Mouse (Mus musculus): Measurements from ENCODE around the gene Ciapin1. TPM values are rescaled to one million over a fixed set of nuclear protein-coding genes. Genes with fewer than 3 reads are reported as not detected.
"Not testable (repeated sequence)": the region's sequence is repeated elsewhere in the genome, so short reads cannot be mapped to it uniquely, and the experiment has no call there.

Gene Ciapin1
- polyA plus RNA-seq, 1 experiment: 27.7 TPM

DNA sequence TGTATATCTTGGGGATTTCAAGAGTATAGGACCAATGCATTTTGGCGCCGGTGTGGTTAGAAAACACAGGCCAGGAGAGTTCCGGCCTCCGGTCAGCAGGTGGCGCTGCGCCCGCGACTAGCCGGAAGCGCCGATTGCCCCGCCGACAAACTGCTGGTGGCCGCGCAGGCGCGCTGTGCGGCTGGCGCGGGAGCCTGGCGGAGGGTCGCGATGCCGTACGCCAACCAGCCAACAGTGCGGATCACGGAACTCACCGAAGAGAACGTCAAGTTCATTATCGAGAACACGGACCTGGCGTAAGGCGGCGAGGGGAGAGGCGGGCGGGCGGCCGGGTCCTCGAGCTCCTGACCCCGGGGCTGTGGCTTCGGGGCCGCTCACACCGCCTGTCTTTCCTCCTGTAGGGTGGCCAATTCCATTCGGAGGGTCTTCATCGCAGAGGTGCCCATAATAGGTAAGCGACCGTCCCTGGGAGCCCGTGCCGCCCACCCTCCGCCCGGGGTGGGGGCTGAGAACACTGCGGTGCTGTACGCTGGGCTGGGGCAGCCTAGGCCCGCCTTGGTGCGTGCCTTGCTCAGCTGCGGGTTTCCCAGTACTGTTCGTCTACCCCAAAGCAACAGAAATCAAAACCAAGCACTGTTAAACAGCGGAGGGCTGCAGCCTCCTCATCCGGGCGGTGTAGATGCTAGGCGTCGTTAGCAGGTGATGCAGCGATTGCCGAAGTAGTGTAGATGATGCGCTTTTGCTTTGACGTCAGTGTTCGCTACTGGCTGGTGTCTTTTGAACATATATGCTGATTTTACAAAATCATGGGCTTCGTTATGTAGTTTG is 19.4 kb upstream of the Ciapin1 start, which contains the start of gene Polr2c:
Polr2c (plus strand) TSS at position 105 of the 828 bp plus-strand sequence.
- DNase-seq (ENCODE audit: low spot score): peak; percentile 91

DNA sequence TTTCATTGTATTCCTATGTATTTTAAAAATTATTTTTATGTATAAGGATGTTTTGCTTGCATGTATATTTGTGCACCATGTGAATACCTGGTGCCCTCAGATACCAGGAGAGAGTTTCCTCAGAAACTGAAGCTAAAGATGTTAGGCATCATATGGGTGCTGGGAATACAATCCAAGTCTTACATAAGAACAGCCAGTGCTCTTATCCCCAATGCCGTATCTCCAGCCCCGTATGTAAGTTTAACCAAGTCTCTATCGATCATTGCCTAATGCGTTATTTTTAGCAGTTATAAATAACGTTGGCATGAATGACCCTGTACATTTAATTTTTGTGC is 18.8 kb upstream of the Ciapin1 start:
- no peak for DNase-seq (ENCODE audit: low spot score)

DNA sequence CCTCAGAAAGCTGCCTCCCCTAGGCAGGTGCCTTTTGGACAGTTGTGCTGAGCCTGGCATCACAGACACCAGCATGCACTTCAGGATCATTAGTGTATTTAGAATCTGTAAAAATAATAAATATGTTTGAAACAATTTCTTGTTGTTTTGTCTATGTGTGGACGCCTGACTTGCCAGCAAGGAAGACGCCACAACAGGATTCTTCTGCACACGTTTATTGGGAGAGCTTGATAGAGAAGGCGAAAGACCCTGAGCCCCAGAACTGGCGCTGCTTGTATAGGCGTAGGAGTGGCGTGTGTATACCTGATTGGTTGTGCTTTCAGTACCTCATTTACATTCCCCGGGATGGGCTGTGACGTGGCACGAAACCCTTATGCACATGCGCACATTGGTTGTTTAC is 16.6 kb upstream of the Ciapin1 start:
- not testable (repeated sequence) for DNase-seq (ENCODE audit: low spot score)

DNA sequence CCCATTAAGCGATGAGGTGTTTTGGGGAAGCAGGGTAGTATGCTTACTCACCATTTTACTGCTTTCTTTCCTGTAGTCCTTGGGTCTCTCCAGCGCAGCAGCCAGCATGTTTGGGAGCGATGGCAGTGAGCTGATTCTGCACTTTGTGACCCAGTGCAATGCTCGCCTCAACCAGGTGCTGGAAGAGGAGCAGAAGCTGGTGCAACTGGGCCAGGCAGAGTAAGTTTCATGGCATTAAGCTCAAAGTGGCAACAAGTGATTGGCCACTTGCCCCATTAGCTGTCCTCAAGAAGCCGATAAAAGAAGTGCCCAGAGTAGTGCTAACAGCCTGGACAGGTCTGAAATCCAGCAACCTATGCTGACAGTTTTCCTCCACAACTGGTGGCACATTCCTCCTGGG is 11.9 kb upstream of the Ciapin1 start:
- DNase-seq (ENCODE audit: low spot score): no peak

DNA sequence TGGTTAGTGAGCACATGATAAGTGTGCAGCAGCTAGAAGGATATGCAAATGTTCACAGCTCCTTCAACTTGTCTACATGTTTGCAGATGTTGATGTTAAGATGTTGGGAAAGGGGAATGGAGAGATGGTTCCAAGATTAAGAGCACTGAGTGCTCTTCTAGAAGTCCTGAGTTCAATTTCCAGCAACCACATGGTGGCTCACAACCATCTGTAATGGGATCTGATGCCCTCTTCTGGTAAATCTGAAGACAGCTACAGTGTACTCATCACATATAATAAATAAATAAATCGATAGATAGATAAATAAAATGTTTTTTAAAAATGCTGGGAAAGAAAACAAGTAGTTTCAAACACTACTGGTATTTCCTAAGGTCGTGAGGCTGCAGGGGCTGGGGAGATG is 3.0 kb upstream of the Ciapin1 start:
- no peak for DNase-seq (ENCODE audit: low spot score)

DNA sequence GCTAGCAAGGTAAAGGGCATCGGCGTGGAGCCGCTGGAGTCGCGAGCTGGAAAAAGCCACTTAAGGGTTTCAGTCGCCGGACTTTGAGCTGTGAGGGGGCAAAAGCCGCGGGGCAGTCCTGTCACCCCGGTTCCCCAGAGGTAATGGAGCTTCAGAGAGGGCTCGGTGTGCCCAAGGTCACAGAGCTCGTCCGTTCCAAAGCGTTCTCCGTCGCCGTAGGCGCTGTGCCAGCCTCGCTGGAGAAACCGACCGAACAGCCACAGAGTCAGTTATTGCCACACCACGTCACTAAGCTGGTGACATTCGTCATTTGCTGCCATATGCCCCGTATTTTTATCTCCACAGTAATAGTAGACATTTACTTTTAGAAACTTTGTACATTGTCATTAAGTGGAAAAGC is 442 bp upstream of the Ciapin1 start:
- no peak for DNase-seq (ENCODE audit: low spot score)

DNA sequence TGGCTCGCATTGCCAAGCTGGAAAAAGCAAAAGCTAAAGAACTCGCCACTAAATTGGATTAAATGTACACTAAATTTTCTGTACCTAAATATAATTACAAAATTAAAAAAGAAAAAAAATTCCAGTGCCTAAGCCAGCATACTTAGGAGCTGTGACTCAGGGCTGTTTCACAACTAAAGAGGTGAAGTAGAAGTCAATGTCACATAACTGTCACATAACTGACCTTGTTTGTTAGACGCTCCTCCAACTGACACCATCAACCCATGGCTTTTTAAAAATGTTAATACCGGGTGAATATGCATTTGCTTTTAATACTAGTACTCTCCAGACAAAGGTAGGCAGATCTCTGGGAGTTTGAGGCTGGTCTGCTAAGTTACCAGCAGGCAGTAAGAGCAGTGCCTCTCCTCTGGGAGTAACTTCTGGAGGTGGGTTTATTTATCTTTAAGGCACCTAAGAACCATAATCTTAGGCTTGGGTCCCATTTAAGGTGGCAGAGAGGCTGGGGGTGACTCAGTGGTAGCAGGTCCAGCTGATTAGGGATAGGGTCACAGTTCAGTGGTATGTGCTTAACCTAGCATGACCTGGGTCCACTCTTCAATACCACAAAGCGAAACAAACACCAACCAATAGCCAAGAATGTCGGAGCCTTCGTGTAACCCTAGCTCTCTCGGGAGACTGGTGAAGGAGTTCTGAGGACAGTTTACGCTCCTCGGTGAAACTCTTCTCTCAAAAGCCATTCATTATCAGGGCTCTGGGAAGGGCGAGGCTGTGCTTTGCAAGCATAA is 1.5 kb downstream of the Ciapin1 start:
- DNase-seq (ENCODE audit: low spot score): no peak

DNA sequence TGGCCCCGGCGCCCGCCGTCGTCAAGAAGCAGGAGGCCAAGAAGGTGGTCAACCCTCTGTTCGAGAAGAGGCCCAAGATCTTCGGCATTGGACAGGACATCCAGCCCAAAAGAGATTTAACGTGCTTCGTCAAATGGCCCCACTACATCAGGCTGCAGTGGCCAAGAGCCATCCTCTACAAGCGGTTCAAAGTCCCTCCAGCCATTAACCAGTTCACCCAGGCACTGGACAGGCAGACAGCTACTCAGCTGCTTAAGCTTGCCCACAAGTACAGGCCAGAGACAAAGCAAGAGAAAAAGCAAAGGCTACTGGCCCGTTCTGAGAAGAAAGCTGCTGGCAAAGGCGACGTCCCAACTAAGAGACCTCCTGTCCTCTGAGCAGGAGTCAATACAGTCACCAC is 2.4 kb downstream of the Ciapin1 start:
- not testable (repeated sequence) for DNase-seq (ENCODE audit: low spot score)

DNA sequence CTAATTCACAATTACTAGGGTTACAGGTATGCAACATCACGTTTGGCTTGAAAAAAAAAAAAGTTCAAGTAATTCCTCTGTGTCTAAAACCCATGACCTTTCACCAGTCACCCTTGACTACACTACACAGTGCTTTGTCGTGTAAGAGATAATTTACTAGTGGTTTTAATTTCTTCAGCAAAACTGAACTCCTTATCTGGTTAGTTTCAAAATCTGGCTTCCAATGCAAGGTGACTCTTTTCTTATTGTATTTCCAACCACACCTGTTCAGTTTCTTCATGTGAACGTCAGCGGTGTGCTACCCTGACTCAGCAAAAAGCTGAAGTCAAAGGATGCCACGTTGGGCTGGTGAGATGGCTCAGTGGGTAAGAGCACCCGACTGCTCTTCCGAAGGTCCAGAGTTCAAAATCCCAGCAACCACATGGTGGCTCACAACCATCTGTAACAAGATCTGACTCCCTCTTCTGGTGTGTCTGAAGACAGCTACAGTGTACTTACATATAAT is 4.2 kb downstream of the Ciapin1 start:
- DNase-seq (ENCODE audit: low spot score): not testable (repeated sequence)

DNA sequence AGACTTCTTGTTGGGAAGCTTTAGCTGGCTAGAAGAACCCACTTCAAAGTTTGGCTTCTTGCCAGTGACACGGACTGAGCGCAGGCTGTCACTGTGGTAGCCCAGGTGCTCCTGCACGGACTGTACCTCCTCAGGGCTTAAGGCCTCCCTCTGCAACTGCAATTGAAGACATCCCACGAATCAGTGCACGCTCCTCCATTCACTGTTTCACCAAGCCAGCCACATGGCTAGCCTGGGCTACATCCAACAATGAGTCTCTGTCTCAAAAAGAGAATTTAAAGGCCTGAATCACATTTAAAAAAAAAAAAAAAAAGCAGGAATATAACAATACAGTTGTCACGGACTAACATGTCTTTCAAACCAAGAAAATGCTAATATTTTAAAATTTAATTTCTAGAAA is 9.9 kb downstream of the Ciapin1 start:
- DNase-seq (ENCODE audit: low spot score): no peak

DNA sequence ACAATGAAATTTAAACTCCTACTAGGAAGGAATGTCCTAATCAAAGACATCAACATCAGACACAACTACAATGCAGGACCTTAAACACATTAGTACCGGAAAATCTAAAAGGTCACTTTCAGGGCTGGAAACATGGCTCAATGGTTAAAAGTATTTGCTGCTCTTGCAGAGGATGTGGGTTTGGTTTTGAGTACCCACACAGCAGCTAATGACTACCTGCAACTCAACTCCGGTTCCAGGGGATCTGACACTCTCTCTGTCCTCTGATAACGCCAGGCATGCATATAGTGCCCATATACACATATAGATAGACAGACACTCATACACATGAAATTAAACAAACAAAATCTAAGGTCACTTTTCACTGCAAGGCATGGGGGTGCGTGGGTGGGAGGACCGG is 11.9 kb downstream of the Ciapin1 start:
- DNase-seq (ENCODE audit: low spot score): no peak

DNA sequence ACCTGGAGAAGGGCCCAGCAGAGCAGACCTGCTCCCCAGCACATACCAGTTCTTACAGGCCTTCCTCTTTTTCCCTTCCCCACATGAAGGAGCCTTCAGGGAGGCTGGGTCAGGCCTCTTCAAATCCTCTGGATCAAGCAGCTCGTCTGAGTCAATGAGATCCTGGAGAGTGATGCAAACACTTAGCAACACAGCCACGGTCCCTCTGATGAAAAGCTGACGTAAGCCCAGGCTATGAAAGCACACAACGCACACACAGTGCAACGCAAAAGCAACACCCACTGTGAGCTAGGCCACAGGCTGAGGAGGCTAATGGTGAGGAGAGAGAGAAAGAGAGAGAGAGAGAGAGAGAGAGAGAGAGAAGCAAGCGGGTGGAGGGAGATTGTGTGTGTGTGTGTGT is 13.0 kb downstream of the Ciapin1 start:
- no peak for DNase-seq (ENCODE audit: low spot score)

DNA sequence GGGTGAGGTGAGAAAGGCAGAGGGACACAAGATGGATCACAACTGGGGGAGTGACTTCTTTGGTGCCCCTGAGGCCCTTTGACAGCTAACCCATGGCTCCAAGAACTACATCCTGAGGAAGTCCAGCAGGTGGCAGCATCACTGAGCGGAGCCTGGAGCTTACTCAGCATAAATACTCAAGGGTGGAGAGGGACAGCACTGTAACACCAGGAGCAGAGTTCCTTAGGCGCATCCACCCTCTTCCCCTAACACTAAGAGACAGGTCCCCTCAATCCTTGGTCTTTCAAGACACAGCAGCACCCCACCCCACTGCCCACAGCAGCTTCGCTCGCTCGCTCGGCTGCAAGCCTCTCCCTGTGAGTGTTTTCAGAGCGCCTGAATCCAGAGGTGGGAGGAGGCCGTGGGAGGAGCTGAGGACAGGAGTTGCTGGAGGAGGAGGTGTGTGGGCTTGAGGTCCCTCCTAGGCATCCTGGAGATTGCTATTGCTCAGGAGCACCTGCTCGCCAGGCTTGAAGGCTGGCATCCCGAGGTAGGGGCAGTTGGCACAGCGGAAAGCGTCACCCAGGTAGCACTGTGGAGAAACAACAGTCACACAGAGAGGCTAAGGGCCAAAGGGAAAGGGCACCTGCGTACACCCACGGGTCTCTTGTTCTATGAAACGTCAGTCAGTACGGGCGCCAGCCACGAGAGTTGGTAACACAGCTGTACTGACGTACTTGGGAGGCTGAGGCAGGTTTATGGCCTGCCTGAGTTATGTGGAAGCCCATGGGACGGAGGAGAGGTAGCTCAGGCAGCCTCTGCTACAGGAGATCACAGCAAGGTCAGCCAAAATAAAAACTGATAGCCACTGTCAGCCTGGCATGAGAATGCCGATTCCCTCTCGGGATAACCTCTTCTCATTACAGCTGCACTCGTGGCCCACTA is 15.3 kb downstream of the Ciapin1 start:
- DNase-seq (ENCODE audit: low spot score): no peak

DNA sequence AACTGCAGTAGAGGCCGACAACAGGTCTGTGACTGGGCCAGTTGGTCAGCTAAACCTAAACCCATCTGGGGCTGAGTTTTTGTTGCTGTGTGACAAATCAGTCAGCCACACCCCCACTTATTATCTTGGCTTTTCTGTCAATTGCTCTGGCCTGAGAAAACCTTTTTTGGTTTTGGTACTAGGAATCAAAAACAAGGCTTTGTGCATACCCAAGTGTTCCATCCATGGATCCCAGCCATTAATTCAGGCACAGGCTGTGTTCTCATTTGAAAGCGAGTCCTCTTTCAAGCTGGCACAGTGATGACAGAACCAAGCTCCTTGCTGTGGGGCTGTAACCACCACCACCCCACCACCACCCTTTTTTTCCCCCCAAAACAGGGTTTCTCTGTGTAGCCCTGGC is 16.8 kb downstream of the Ciapin1 start:
- no peak for DNase-seq (ENCODE audit: low spot score)

DNA sequence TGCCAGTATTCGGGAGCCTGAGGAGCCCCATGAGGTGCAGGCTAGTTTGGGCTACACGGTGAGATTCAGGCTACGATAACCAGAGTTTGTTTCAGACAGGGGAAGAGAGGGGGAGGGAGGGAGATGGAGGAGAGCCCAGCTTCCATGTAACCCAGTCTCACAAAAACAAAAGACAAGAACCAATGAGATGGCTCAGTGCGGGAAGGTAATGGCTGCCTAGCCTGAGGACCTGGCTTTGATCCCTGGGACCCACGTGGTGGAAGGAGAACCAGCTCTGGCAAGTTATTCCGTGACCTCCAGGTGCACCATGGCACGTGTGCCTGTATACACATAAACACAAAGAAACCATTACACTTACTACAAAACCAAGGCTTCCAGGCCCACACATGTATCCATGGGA is 17.6 kb downstream of the Ciapin1 start:
- no peak for DNase-seq (ENCODE audit: low spot score)

DNA sequence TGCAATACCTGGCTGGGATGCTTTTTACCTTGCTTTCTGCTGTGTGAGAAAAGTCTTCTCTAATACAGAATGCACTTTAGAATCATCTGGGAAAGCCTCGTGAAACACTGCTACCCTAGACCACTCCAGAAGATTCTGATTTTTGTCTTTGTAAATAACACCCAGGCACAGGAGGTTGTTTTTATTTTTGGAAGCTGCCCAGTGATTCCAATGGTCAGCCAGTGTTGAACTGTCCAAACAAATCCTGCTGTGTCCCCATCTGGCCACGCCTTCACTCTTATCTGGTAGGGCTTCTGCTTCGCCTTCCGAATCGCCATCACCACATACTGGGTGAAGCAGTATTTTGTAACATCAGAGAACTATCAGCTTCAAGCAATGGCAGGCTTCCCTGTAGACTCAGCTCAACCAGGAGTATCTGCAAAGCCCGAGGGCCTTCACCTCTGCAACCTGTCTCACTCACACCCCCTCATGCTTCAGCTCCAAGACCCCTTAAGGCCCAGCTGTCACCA is 18.4 kb downstream of the Ciapin1 start:
- no peak for DNase-seq (ENCODE audit: low spot score)

DNA sequence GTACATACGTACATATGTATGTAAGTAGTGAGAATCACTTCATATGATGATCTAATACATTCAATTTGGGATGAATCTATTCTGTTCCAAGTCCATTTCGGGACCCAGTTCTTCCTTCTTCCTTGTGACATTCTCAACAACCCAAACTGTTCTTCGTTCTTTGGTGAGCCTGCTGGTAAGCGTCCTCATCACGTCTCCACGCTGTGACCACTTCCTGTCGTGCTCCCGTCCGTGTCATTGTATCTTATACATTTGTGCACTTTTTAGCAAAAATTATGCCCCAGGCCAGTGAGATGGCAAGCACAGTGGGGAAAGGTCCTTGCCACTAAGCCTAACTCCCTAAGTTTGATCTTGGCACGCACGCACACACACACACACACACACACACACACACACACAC is 20.2 kb downstream of the Ciapin1 start:
- no peak for DNase-seq (ENCODE audit: low spot score)

DNA sequence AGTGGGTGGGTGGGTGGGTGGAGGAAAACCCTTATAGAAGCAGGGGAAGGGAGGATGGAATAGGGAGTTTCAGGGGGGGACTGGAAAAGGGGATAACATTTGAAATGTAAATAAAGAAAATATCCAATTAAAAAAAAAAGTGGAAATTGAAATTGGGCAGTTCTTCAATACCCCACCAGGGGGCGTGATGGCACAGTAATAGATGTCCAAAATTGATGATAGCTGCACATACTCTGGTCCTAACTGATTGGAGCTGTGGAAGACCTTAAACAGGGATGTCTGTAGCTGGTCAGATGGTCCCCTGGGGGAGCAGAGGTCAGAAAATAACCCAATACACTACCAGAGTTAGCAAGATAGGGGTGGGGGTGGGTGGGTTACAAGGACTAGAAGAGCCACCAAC is 23.6 kb downstream of the Ciapin1 start:
- no peak for DNase-seq (ENCODE audit: low spot score)

DNA sequence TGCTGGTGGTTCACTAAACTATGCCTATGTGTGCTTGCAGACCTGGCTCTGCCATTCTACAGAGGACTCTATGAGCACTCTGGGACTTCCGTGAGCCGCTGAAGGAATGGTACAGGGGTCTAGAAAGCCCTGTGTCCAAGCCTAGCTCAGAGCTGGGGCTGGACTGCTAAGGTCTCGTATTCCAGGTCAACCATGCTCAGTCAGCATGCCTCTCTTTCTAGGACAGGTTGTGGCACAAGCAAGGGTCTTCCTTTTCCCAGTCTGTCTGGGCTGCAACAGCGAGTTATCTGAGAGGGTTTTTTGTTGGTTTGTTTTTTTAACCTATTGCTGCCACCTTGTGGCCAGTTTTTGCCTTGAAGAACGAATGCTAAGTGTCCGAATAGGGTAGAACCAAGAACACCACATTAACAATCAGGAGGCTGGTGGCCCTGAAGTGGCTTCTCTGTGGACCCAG is 25.5 kb downstream of the Ciapin1 start:
- peak; percentile 47 for DNase-seq (ENCODE audit: low spot score)

DNA sequence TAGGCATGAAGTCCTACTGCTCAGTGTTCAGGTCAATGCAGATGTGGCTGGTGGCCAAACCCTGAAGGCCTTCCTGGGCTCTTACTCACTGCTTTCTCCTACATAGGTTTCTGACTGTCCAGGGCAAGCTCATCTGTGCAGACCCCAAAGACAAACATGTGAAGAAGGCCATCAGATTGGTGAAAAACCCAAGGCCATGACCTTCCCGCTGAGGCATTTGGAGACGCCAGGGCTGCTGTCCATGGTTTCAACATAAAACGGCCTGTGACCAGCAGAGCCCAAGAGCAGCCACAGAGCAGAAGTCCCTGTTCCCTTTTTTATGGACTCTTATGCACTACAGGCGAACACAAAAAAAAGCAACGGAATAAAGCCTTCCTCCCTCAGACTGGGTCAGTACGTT is 26.5 kb downstream of the Ciapin1 start:
- DNase-seq (ENCODE audit: low spot score): no peak

DNA sequence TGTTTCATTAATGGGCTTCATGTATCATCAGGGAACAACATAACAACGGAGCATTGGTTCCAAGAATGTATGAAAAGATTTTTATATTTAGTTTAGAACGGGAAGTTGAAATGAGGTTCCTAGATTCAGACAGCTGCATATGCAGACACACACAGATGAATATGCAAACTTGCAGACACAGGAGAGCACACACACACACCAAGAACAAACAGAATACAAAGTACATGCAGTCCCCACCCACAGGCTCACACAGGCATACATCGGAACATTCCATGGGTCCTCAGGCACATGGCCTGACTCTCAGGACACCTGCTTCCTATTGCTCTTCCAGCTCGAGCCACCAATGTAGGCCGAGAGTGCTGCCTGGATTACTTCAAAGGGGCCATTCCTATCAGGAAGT is 27.3 kb downstream of the Ciapin1 start:
- no peak for DNase-seq (ENCODE audit: low spot score)

DNA sequence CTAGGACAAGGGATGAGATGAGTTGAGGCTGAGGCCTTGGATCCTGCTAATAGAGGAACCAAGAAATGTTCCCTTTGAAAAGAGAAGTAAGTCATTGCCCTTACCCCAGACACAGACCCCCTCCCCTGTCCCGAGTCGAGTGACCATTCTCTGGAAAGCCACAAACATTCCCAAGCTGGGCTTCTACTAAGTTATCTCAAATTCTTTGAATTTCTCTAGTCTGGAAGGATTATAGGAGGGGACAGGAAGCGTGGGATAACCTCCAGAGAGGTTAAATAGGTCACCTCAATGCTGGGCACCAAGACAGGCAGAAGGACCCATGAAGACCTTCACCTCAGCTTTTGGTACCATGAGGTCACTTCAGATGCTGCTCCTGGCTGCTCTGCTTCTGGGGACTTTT is 28.0 kb downstream of the Ciapin1 start, which contains the start of gene Ccl17:
Ccl17 (plus strand) TSS at position 301 of the 400 bp plus-strand sequence.
- no peak for DNase-seq (ENCODE audit: low spot score)
